Mouse (Mus musculus): ENCODE data around the gene Usp15.
A peak's percentile ranks its signal among the peaks of the same experiment; 100 is the strongest.
"Not testable (repeated sequence)": the region's sequence is repeated elsewhere in the genome, so short reads cannot be mapped to it uniquely, and the experiment has no call there.

Usp15 gene

GRCm38 (mm10) chr10:123196835-123197559 is at the start of gene Usp15:
Gene Usp15, minus strand, starts transcription at chr10:123196995.
- peak; percentile 95 to 96 for DNase-seq

- DNase-seq, result no peak
These were observed 32.6 kb upstream of the Usp15 start for GRCm38 (mm10) chr10:123229420-123229819.

- no peak for DNase-seq
These were observed 26.0 kb upstream of the Usp15 start for GRCm38 (mm10) chr10:123222785-123223184.

- no peak for DNase-seq
These were observed 12.7 kb upstream of the Usp15 start for GRCm38 (mm10) chr10:123209517-123209916.

GRCm38 (mm10) chr10:123208336-123208735 is 11.5 kb upstream of the Usp15 start:
- no peak for DNase-seq

- no peak for DNase-seq
These were observed 9.3 kb upstream of the Usp15 start for GRCm38 (mm10) chr10:123206074-123206473.

- not testable (repeated sequence) for DNase-seq
These were observed 8.6 kb upstream of the Usp15 start for GRCm38 (mm10) chr10:123205364-123205763.

GRCm38 (mm10) chr10:123201981-123202758 is 5.4 kb upstream of the Usp15 start:
- DNase-seq, result no peak

- no peak for DNase-seq
These were observed 4.6 kb upstream of the Usp15 start for GRCm38 (mm10) chr10:123201436-123201835.

GRCm38 (mm10) chr10:123200996-123201395 is 4.2 kb upstream of the Usp15 start:
- DNase-seq, result no peak

- DNase-seq, result no peak
These were observed 3.5 kb upstream of the Usp15 start for GRCm38 (mm10) chr10:123200320-123200659.

GRCm38 (mm10) chr10:123199615-123200319 is 3.0 kb upstream of the Usp15 start:
- no peak for DNase-seq

- DNase-seq, result no peak
These were observed 2.3 kb upstream of the Usp15 start for GRCm38 (mm10) chr10:123199119-123199518.

GRCm38 (mm10) chr10:123198183-123198582 is 1.4 kb upstream of the Usp15 start:
- DNase-seq, result no peak

- peak in 1 of 2 experiments; percentile 62 for DNase-seq
These were observed 597 bp downstream of the Usp15 start for GRCm38 (mm10) chr10:123195961-123196834.

- peak; percentile 7 to 30 for DNase-seq
These were observed 1.3 kb downstream of the Usp15 start for GRCm38 (mm10) chr10:123195501-123195900.

GRCm38 (mm10) chr10:123191038-123191437 is 5.8 kb downstream of the Usp15 start:
- DNase-seq, result no peak

GRCm38 (mm10) chr10:123187337-123187736 is 9.5 kb downstream of the Usp15 start:
- DNase-seq, result no peak

GRCm38 (mm10) chr10:123185907-123186306 is 10.9 kb downstream of the Usp15 start:
- DNase-seq, result no peak

GRCm38 (mm10) chr10:123183743-123184142 is 13.1 kb downstream of the Usp15 start:
- no peak for DNase-seq

- peak in 1 of 2 experiments; percentile 38 for DNase-seq
These were observed 13.6 kb downstream of the Usp15 start for GRCm38 (mm10) chr10:123183243-123183642.

- DNase-seq, result no peak
These were observed 14.4 kb downstream of the Usp15 start for GRCm38 (mm10) chr10:123182391-123182790.

GRCm38 (mm10) chr10:123175771-123176170 is 21.0 kb downstream of the Usp15 start:
- no peak for DNase-seq

Data from lung, postnatal 4 days (tissue).